Mouse (Mus musculus): ENCODE measurements around the gene Ckb. TPM values are rescaled to one million over a fixed set of nuclear protein-coding genes. Genes with fewer than 3 reads are reported as not detected.

Gene Ckb
- total RNA-seq, 4 experiments from 2014 or later = 50.3 to 118 (median 79.5) TPM

DNA sequence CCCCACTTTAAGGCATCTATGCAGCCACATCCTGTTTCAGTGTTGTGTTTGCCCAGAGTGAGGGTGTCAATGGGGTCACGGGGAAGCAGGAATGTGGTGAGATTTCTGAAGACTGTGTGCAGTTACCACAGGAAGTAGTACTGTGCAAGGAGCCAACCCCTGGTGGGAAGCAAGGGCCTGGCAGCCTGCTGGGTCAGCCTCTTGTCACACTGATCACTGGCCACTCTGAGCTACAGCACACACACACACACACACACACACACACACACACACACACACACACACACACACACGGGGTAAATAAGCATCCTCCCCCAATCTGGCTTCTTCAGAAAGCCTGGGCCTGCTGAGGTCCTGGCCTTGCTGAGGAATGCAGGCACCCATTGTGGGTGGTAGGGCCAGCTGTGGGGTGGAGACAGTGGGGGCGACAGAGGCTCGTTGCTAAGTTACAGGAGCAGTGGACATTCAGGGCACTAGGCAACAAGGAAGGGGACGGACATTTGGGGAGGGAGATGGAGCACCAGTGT lies 19.3 kb upstream of the Ckb start:
- no peak for DNase-seq

DNA sequence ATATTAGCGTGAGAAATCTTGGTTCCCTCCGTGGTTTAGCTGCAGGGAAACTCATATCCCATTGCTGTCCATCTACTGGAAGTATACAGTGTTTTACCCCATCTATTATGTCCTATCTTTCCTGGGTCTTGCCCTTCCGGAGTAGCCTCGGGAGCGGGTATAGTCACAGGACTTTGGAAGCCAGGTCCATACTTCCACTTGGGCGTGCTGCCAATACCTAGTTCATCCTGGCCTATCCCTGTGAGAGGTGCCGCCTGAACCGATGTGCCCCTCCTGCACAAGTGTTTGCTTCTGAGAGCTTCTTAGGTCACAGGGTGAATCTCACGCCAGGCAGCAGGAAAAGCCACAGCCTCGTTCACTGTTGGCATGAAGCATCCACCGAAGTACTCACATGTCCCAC lies 17.3 kb upstream of the Ckb start:
- no peak for DNase-seq

- no peak for DNase-seq
These were observed 15.9 kb upstream of the Ckb start for GRCm38 (mm10) chr12:111688069-111688428.

DNA sequence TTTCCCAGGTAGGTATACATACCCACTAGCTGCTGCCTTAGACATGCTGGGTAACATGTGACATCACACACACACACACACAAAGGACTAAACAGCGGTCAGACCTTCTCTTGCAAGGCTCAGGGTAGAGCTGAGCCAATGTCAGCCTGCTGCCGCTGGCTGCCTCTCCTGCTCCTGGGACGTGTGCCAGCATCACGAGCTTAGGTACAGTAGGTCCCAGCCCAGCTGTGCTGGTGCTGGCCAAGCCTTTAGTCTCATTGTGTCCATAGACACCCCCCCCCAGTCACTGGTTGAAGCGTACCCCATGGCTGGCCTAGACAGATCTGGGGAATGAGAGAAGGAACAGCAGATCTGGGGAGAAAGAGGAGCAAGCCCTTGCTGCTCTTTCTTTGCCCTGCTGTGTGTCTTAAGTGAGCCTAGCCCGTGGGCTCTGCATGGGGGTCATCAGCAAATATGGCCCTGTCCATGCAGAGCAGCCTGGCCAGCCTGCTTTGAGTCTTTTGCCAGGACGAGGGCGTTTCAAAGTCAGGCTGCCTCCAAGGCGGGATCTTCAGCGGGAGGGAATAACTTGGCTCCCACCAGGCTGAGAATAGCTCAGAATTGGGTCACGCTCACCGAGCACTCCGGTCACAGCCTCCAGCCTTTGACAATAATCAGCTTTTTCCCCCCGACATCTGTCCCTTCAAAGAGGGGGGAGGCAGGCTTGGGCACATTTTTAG lies 15.4 kb upstream of the Ckb start:
- peak; percentile 67 for DNase-seq

GRCm38 (mm10) chr12:111686390-111686789 lies 14.3 kb upstream of the Ckb start:
- DNase-seq = no peak

DNA sequence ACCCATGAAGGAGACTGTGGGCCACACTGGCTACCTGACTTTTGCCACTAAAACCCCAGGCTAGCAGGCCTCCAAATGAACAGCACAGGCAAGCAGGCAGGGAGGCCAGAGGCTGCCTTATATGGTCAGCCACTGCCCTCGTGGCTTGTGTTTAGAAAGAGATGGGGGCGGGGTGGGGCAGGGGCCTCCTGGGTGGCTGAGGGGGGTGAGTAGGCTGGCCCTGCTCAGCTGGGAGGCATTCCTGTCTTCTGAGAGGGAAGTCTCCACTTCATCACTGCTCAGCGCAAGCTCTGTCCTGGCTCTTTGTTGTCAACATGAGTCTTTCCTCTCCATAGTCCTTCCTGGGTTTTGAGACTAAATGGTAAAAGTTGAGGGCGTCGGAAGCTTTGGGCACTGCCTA lies 10.7 kb upstream of the Ckb start:
- no peak for DNase-seq

- no peak for DNase-seq
These were observed 9.9 kb upstream of the Ckb start for GRCm38 (mm10) chr12:111682003-111682402.

DNA sequence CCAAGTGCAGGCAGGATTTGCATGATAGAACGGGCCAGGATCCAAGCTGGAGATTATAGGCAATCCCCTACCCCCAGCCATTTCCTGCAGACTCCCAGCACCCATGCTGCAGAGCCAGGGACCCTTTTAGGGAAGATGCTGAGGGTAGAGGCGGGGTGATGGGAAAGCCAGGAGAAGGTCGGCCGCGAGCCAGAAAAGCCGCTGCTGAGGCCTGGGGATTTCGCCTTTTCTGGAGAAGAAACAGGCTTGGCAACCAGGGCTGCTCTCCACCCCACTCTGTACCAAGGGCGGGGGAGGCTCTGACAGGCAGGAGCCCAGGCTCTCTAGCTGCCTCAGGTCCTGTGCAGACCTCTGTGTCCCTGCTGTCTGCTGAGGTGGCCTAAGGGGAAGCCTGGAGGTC lies 9.2 kb upstream of the Ckb start:
- no peak for DNase-seq

- DNase-seq = no peak
These were observed 8.5 kb upstream of the Ckb start for GRCm38 (mm10) chr12:111680661-111681060.

DNA sequence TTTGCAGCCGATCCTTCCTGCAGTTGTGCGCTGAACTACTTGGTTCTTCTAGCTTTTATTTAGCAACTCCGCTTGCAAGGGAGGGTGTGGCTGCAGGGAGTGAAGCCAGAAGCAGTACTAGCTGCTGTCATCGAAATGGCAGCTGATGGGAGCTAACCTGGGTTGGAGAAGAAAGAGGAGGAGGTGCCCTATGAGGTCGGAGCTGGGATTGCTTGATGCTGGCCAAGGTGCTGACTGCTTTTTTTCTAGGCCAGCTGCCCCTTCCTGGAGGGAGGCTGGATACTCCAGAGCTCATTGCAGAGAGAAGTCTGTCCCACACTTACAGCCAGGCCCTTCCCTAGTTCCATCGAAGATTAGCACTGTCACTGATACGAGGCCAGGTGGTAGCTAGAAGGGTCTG lies 6.9 kb upstream of the Ckb start:
- DNase-seq = no peak

GRCm38 (mm10) chr12:111678670-111678933 lies 6.5 kb upstream of the Ckb start:
- DNase-seq = no peak

GRCm38 (mm10) chr12:111677882-111678669 lies 5.9 kb upstream of the Ckb start, which contains the start of gene Trmt61a:
Trmt61a (plus strand) TSS chr12:111678105.
- DNase-seq = peak; percentile 85

- no peak for DNase-seq
These were observed 5.3 kb upstream of the Ckb start for GRCm38 (mm10) chr12:111677421-111677820.

GRCm38 (mm10) chr12:111675797-111676580 lies 3.9 kb upstream of the Ckb start:
- no peak for DNase-seq

GRCm38 (mm10) chr12:111674850-111675486 lies 2.8 kb upstream of the Ckb start:
- DNase-seq = no peak

DNA sequence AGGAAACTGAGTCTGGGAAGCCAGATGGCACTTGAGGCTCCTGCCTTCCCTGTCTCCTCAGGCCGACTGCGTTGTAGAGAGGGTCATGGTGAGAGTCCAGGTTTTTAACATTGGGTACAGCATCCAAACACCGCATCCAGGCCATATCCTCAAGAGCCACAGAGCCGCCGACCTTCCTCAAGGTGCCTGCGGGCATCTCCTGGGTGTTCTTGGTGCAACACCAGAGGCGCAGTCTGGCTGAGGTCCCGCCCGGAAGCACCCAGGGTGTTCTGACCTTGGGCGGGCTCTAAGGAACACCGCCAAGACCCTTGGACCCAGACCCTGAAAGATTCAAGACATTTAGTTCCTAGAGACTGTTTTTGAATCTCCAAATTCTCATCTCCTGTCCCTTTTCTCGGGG lies 443 bp upstream of the Ckb start:
- DNase-seq = no peak

DNA sequence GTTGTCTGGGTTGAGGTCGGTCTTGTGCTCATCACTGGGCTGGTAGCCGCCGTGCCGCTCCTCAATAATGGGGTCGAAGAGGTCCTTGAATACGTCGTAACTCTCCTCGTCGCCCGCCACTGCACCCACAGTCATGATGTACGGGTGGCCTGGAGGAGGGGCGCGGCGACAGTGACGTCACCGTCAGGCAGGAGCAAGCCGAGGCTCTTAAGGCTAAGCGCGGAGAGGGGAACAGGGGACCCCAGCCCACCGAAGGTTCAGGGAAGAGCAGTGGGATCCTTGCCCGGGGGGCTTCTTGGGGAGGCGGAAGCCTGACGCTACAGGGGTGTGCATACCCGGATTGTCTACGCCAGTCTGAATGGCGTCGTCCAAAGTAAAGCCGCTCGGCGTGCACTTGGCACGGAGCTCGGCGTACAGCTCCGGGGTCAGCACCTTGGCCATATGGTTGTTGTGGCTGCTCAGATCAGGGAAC lies 671 bp downstream of the Ckb start:
- DNase-seq = no peak

DNA sequence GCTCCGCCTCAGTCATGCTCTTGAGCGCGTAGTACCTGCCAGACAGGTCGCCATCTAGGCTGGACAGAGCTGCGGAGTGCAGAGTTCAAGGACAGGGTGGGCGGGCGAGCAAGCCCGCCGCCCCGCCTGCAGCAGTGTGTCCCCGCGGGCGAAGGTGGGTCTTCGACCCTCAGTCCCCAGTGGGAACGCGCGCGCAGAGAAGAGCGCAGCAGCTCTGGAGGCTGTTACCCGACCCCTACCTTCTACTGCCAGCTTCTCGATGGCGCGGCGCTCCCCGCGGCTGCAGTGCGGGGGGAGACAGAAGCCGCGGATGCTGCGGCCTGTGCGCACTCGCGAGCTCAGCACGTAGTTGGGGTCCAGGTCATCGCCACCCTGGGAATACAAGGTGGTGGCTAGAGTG lies 1.2 kb downstream of the Ckb start:
- DNase-seq = no peak

DNA sequence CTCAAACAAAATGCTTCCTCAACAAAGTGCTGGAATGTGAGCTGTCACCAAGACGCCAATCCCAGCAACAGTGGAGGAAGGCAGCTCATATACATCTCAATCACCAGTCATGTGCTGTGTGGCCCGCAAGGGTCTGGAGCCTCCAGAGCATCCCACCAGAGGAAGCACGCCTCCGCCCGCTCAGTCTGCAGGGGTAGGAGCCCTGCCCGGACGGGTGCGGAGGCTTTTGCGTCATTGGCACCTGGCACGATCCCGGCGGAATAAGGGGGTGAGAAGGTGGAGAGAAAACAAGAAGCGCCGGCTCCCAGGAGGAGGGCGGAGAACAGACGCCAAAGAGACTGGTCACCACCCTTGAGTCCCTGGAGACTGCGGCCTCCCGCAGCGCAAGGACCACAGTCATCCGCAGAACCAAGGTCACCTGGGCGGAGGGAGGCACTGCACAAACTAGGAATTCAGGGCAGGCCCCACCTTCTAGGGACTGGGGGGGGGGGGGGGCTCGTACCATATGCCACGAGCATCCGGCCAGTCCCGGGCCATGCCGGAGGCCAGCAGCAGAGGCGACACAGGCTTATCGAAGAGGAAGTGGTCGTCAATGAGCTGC lies 1.7 kb downstream of the Ckb start:
- DNase-seq = no peak

DNA sequence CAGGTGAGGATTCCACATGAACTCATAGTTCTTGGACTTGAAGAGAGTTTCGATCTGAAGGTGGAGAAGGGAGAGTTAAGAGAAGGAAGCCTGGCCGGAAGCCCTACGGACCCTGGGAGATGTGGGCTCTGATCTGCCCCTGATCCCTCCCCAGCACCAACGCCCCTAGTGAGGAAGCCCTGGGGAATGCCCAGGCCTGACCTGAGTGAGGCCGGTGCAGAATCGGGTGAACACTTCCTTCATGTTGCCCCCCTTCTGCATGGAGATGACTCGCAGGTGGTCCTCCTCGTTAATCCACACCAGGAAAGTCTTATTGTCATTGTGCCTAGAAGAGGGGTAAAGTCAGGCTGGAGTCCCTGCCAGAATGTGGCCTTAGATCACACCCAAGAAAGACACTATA lies 2.2 kb downstream of the Ckb start:
- no peak for DNase-seq

DNA sequence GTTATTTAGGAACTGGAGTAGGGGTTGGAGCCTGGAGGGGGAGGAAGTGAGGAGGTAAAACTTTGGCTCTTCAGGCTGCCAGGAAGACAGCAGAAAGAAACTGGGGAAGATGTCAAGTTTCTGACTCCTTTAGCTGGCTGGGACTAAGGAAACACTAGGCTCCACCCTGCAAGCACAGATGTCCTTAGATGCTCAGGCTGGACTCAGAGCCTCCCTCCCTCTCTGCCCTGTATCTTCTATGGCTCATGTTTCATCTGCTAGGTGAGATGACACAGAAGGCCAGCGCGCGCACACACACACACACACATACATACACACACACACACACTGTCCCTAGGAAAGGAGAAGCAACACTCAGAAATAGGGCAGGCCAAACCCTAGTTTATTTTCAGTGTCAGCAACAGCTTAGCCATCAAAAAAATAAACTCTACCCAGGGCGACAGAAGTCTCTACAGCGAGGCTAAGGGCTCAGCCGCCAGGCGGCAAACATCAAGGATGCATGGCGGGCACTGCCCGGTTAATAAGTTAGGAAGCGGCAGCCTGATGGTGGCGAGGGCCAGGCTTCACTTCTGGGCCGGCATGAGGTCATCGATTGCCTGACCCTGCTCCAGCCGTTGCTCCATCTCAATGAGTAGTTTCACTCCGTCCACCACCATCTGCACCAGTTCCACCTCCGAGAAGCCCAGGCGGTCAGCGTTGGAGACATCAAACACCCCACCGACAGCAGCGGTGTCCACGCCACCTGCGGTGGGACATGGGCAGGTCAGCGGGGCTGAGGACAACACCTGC lies 2.9 kb downstream of the Ckb start:
- DNase-seq = no peak

All from adrenal gland, adult 8-10 months (tissue).